Mouse (Mus musculus) spleen, adult 12 weeks (tissue): ENCODE measurements around the gene Agt.
A peak's percentile ranks its signal among the peaks of the same experiment; 100 is the strongest.

Source experiments
- DNase-seq: peaks from one replicate; pipeline ENCODE4 v3.0.0; 2022; ENCODE audit warnings: low spot score

The Agt gene

DNA sequence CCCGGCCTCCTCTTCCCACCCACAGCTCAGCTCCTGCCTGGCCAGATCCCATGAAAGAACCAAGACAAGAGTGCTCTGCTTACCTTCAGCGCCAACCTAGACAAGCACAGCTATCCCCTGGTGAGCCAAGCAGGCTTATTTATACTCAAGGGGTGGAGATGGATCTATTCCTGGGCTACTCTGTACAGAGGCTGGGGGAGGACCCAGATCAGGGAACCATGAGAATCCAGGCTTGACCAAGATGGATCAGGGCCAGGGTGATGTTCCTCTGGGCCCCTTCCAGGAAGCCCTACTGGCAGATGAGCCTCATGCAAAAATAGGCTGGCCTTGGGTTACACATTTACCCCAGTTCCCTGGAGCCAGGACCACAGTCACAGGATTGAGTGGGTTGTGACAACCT is at the start of gene Agt:
Gene Agt (minus strand): TSS at position 114 of the 400 bp plus-strand sequence.
- DNase-seq: no peak

GRCm38 (mm10) chr8:124618252-124618651 is 48.7 kb upstream of the Agt start:
- no peak for DNase-seq

GRCm38 (mm10) chr8:124617266-124617869 is 47.9 kb upstream of the Agt start:
- DNase-seq: peak; percentile 37

DNA sequence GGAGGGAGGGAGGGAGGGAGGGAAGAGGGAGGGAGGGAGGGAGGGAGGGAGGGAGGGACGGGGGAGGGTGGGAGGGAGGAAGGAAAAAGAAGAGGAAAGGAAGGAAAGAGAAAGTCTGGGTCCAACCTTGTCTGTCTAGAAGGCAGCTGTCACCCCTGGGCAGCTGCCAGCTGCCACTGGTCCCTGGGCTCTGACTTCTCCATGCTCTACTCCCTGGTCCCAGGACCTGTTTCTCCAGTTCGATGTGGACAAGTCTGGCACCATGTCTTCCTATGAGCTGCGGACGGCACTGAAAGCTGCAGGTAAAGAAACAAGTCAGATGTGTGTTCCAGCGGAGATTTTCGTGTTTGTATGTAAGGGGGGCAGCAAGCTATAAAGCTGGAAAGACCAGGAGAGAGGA is 44.8 kb upstream of the Agt start:
- DNase-seq: no peak

DNA sequence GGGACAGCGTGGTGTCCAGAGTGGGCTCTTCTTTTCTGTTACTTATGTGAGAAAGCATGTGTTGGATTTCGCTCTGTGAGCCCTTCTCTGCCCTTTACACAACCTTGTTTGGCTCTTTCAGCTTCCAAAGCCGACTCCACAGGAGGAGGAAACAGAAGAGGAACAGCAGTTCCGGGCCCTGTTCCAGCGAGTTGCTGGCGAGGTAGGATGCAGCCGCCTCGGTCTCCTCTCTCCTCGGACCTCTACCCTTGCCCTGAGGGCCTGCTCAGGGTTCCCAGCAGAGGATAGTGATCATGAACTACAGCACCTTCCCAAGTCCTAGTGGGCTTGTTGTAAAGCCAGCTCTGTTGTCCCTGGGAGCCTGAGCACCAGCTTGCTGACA is 39.5 kb upstream of the Agt start:
- no peak for DNase-seq

DNA sequence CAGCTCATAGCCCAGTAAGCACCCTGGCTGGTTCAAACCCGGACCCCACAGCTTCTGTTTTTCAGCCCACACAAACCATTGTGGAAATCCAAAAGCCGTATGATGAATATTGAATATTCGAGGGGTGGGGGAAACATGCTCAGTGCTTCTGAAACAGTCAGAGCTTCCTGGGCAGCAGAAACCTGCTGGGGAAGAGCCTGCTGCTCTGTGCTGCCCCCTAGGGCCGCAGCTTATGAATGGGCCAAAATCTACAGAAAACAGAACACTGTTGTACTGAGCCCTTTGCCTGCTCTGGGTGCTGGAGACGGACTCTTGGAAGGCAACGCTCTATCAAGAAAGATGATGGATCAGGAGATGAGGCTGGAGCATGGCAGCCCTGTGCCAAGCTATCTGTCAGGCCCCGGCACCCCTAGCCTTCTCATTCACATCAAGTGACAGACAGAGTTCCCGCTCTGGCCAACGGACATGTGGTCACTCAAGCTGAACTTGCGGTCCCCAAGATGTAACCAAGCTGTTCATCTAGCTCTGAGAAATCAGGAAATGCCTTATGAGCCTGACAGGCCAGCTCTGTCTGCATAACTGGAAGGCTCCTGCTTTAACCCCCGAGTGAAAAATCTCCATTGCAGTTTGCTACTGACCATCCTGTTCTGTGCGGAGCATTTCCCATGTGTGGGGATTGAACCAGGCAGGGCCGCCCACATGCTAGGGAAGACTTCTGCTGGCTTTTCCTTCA is 38.9 kb upstream of the Agt start:
- DNase-seq: no peak

DNA sequence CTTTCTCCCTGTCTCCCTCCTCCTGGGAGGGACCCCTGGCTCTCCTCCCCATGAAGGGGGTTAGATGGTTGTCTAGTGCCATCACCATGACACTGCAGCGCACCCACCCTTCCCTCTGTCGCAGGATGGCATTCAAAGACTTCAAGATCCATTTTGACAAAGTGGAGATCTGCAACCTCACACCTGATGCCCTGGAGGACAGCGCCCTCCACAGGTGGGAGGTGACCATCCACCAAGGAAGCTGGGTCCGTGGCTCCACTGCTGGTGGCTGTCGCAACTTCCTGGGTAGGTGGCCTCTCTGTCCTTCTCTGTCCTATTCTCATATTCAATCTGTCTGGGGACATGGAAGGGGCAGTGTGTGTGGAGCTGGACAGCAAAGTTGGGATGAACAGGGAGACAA is 34.6 kb upstream of the Agt start:
- no peak for DNase-seq

DNA sequence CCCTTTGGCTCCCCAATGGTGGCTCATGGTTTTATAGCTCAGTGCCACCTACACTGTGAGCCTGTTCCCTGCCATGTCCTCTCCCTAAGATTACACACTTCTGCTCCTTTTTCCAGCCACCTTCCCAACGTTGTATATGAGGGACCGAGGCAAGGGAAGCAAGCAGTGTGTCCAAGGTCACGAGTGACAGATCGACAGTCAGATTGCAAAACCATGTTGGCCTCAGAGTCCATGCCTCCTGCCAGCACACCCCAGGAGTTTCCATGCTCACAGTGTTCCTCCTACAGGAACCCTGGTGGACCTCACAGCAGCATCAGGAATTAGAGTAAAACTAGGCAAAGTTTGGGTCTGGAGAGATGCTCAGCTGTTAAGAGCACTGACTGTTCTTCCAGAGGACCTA is 19.9 kb upstream of the Agt start:
- no peak for DNase-seq

DNA sequence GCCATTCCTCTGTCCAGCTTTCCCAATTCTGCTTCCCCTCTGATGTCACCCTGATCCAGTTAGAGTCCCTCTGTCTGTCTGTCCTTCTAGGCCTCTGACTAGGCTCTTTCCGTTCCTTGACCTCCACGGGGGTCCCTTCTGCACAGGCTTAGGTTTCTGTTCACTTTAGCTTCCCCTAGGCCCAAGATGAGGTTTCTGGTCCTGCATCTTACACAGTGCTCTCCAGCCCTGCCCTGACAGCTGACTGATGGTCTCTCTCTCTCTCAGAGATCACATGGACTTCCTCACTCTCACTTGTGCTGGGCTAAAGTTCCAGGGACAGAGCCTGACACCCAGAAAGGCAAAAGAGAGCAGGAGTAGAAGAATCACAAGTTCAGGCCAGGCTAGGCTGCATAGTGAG is 17.1 kb upstream of the Agt start:
- DNase-seq: no peak

- DNase-seq: no peak
Observed at GRCm38 (mm10) chr8:124585718-124586425, 16.4 kb upstream of the Agt start.

GRCm38 (mm10) chr8:124576751-124577150 is 7.2 kb upstream of the Agt start:
- no peak for DNase-seq

DNA sequence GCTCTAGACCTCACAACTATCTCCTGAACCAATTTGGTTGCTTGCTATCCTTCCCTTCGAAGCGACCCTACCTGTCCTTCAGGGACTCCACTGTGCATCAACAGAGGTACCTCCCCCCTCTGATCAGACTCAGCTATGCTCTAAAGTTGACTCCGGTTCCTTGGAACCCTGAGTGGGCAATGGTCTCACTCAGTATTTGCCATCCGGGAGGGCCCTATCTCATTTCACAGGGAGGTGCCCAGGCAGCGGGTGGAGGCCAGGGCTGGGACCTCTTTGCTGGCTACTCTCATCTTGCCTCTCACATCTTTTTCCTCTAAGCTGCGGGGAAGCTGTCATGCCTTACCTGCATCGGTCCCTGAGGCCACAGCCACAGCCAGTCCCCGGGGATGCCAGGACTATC is 6.3 kb upstream of the Agt start, which contains the start of gene Capn9:
Gene Capn9 (plus strand): TSS at position 301 of the 400 bp plus-strand sequence.
- no peak for DNase-seq

- DNase-seq: peak; percentile 63
Observed at GRCm38 (mm10) chr8:124573552-124574340, 4.2 kb upstream of the Agt start.

DNA sequence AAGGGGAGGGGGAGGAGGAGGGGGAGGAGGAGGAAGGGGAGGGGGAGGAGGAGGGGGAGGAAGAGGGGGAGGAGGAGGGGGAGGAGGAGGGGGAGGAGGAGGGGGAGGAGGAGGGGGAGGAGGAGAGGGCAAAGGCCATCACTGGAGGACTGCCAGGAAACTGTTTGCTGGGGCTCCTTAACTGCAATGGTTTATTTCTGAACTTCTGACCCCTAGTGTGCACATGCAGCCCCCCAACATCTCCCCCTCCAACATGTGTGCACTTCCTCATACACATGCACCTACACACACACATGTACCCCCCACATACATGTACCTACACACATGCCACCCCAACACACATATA is 2.9 kb upstream of the Agt start:
- DNase-seq: no peak

- DNase-seq: no peak
Observed at GRCm38 (mm10) chr8:124571732-124572429, 2.4 kb upstream of the Agt start.

- DNase-seq: no peak
Observed at GRCm38 (mm10) chr8:124569100-124569499, 406 bp downstream of the Agt start.

GRCm38 (mm10) chr8:124567584-124567983 is 1.9 kb downstream of the Agt start:
- DNase-seq: no peak

DNA sequence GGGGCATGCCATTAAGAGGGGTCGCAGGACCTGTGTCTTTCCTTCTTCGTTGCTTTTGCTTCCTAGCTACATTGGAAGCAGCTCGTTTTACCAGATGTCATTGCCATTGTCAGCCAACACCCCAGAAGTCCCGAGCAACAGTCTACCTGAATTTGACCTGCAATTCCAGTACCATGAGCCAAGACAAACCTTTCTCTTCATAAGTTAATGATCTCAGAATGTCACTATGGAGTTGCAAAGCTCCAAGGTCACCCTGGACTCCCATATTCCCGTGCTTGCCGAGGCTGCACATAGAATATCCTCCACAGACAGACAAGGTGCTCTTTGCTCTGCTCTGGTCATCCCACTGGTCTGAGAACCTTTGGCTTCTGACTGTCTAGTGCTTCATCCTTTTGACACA is 2.4 kb downstream of the Agt start:
- no peak for DNase-seq

DNA sequence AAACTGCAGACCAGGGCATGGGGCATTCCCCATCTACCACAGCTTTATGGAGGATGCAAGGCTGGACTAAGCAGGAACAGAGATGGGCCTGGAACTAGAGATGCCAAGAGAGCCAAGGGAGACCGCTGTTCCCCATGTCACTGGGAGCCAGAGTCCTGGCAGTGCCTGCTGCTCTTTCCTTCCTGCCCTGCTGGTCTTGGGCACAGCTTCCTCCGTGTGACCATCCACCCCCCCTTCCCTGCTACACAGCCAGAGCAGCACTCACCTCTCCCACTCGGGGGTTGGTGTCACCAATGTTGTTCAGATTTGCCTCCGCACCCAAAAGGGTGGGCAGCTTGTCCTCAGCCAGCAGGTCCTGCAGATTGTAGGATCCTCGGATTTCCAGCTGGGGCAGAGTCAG is 12.0 kb downstream of the Agt start:
- DNase-seq: no peak

- DNase-seq: no peak
Observed at GRCm38 (mm10) chr8:124556658-124557057, 12.8 kb downstream of the Agt start.

DNA sequence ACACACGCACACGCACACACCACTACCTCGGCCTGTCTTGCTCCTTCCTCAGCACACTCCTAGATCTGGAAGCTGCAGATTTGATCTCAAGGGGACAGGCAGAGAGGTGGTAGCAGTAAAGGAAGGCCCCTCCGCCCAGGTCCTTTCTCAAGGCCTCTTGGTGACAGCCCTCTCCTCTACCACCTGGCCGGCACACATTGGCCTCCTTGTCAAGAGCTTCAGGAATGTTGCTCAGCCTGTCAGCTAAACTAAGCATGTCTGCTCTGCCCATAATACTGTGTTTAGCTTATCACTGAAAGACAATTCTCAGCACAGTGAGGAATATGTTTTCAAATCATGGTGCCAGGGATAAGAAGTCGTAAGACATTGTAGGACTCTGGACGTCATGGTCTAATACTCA is 13.3 kb downstream of the Agt start:
- no peak for DNase-seq
